Mouse (Mus musculus) cerebellum, postnatal 10 days (tissue): ENCODE measurements around the gene Arg1.
A peak's percentile ranks its signal among the peaks of the same experiment; 100 is the strongest.

Experiments used
- DNase-seq, 2 experiments: peaks; one replicate each; pipeline ENCODE4 v3.0.0; 2021; ENCODE audit warnings: mixed read lengths in 2 of 2

The Arg1 gene

GRCm38 (mm10) chr10:24911199-24911598 is 16.1 kb downstream of the Arg1 start:
- DNase-seq, result no peak

- no peak for DNase-seq
Measured at GRCm38 (mm10) chr10:24905627-24906026, 21.7 kb downstream of the Arg1 start.

GRCm38 (mm10) chr10:24895927-24896326 is 31.4 kb downstream of the Arg1 start:
- peak; percentile 49 to 50 for DNase-seq

GRCm38 (mm10) chr10:24888343-24888742 is 38.9 kb downstream of the Arg1 start:
- no peak for DNase-seq

GRCm38 (mm10) chr10:24886008-24886407 is 41.3 kb downstream of the Arg1 start:
- DNase-seq, result peak; percentile 14 to 20

GRCm38 (mm10) chr10:24873624-24874023 is 53.7 kb downstream of the Arg1 start:
- peak in 1 of 2 experiments; percentile 8 for DNase-seq

GRCm38 (mm10) chr10:24869760-24870290 is 57.5 kb downstream of the Arg1 start, which contains the start of gene Med23:
Med23 (plus strand) TSS chr10:24869986.
- DNase-seq, result peak; percentile 98 to 99
